Mouse (Mus musculus) embryonic stem cell, embryonic (primary cell): ENCODE data around the gene Gm3880.
"Not testable (repeated sequence)": the region's sequence is repeated elsewhere in the genome, so short reads cannot be mapped to it uniquely, and the experiment has no call there.

Experiments used
- CTCF ChIA-PET, 4 experiments: fragments of 300-600 bp in 2 of 4; fragments of 350-600 bp in 2 of 4; sonication (Branson Sonifier 250); formaldehyde crosslinking; loops; one replicate each; lab custom pipeline; 2022; ENCODE audit warnings: inconsistent platforms in 2 of 4; lab: Charles Lee
- POLR2A ChIA-PET, 4 experiments: fragments of 300-600 bp in 2 of 4; fragments of 350-600 bp in 2 of 4; sonication (Branson Sonifier 250); formaldehyde crosslinking; loops; one replicate each; lab custom pipeline; 2022; ENCODE audit warnings: antibody characterized with exemption in 4 of 4, inconsistent platforms in 1 of 4; lab: Charles Lee

Gm3880 gene

DNA sequence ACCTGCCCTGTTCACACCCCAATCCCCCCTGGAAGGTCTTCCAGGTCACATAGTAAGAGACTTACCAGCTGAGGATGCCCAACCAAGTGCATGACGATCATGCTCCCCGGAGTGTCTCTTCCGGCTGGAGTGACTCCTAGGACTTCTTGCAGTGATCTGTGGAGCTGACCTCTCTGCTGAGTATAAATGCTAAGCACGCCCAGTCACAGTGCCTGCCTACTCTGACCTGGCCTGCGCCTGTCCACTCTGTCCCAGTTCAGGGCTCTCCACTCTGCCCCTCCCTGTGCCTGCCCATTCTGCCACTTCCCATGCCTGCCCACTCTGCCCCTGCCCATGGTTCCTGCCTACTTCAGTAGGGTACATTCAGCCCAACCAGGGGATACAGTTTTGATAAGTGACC is at the start of gene Gm3880:
TSS of gene Gm3880 (minus strand) at position 101 of the 400 bp plus-strand sequence.
- CTCF ChIA-PET, result interaction anchor here in 1 of 4 experiments (0.5 kb wide), 1 partner anchor 381 kb away, joined by 6 read pairs; no protein-coding TSS in a partner anchor
- POLR2A ChIA-PET, result not testable (repeated sequence)

DNA sequence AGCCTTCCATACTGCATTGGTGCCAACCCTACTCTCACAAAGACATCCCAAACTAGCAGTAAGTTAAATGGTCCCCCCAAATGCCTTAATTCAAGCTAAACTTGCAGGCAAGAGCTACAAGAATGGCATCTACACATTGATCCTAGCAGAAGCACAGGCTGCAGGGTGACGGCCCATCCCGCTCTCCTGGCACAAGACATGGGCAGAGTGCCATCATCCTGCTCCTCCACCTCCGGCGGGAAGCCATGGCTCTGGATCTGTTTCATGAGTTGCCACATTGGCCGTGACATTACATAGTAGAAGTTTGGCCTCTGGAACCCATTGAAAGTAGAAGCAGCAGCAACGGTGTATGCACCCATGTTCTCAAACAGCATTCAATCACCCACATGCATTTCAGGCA is 37.5 kb upstream of the Gm3880 start:
- CTCF ChIA-PET, POLR2A ChIA-PET: not testable (repeated sequence)

DNA sequence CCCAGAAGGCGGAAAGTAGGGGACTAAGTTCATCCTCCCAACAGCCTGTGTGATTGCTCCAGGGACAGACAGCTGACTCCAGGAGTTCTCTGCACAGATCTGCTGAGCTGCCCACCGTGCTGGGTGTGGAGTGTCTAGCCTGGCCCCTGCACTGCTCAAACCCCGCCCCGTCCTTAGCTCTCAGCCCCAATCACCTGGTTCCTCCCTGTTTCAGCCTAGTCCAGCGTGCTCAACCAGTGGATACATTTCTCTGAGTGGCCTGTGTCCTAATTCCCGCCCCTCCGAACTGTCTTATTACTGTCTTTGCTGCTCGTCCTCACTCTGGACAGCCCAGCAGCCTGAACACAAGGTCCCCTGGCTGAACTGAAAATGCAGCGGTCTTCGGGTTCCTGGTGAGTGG is 20.8 kb upstream of the Gm3880 start, which contains the start of the genes Gm9112 and Dmrtc1b:
TSS of gene Gm9112 (minus strand) at position 101 of the 400 bp plus-strand sequence.
TSS of gene Dmrtc1b (plus strand) at position 331 of the 400 bp plus-strand sequence.
- POLR2A ChIA-PET, CTCF ChIA-PET: not testable (repeated sequence)

DNA sequence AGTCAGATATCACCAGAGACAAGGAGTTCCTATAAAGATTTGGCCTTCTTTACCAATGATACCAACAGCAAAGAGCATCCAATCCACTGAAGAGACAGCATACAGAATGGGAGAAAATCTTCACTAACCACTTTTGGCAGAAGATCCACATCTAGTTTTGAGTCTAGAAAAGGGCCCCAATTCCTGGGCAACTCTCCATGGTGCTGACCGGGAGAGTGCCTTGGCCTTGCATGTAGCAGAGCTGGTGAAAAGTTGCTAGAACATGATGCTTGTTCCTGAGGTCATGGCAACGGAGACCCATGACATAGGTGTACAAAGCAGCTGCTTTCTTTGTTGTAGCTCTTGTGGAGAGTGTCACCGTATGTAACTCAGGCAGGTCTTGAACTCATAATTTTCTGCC is 13.9 kb upstream of the Gm3880 start:
- CTCF ChIA-PET, POLR2A ChIA-PET: not testable (repeated sequence)

DNA sequence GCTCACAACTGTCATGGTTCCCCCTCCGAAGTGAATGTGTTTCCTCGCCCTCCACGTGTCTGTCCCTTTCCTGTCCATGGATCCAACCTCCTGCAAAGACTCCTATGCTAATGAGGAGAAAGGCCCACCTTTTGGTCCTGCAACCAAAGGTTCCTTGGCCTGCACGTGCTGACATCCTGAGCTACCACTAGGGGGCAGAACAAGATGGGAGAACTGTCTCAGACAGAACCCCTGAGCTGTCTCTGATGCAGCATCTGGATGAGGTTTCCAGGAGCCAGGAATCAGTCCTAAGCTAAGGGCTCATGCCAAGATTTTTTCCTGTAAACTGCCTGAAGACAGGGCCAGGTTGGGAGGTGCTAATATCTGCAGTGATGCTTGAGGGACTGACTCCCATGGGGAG is 2.5 kb upstream of the Gm3880 start:
- CTCF ChIA-PET, POLR2A ChIA-PET: not testable (repeated sequence)

DNA sequence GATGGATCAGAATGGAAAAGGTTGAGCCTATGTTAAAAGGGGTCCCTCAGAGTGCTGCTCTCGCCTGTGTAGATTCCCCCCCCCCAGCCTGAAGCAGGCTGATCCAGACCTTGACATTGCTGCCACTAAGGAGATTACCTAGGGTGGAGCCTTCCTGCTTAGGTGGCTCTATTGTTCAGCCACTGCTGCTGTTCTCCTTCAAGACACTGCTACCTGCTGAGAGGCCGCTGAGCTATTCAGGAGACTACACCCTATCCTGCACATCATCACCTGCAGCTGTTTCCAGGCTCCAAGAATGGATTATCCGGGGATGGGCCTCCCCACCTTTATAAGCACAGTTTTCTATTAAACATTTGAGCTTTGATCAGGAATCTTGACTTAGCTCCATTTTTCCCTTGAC is 2.1 kb downstream of the Gm3880 start:
- POLR2A ChIA-PET, result interaction anchor here in 2 of 4 experiments (0.7 to 1.0 kb wide), 4 partner anchors 40 to 492 kb away, joined by 3 to 8 read pairs (median 3); no protein-coding TSS in a partner anchor
- CTCF ChIA-PET, result not testable (repeated sequence)

DNA sequence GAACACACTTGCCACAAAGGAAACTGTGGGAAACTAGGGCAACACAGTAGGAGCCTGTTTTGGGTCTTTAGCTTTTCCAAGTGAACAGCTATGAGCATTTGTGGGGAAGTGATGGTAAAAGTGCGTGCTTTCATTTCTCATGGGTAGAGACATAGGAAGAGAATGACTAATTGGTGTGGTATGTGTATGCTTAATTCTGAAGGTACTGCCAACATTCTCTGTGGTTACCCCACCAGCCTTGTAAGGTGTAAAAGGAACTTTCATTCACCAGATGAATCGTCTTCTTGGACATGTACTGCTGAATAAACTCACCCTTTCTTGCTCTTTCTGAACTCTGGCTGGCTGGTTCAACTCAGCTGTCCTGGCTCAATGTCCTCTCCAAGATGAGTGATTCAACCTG is 20.1 kb downstream of the Gm3880 start:
- POLR2A ChIA-PET, result no interaction called here
- CTCF ChIA-PET, result no interaction called here

DNA sequence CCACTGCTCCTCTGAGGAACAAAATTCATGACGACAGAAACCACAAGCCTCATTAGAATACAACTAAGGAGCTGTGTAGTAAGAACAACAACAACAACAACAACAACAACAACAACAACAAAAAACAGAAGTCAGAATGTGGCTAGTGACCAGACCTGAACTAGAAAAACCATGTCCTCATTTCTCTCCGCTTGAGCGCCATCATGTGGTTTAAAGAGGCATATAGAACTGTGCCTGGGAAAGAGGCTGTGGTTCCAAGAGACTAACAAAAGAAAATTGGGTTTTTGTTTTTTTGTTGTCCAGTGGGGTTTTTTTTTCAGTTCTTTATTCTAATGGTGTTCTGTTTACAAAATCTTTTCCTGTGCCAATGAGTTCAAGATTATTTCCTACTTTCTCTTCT is 26.1 kb downstream of the Gm3880 start:
- ChIA-PET CTCF (interaction anchor here in 2 of 4 experiments (0.6 to 0.7 kb wide), 5 partner anchors 182 to 1783 kb away, joined by 3 to 4 read pairs (median 3); no protein-coding TSS in a partner anchor), POLR2A (no interaction called here)

DNA sequence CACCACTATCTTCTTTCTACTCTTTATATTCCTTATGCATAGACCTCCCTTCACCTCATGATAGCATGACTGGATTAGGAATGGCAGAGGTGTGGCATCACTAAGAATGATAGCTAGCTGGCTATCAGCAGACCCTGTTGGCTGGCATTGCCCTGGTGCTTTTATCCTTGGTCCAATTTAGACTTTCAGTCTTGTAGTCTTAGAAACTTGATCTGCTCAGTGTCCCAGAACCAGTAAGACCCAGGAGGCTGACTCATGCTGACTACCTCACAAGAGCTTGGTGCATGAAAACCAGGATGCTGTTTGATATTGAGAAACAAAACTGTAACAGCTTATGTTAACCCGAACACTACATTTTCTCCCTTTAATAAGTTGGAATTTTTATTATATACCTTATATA is 41.1 kb downstream of the Gm3880 start:
- POLR2A ChIA-PET, result no interaction called here
- CTCF ChIA-PET, result no interaction called here

DNA sequence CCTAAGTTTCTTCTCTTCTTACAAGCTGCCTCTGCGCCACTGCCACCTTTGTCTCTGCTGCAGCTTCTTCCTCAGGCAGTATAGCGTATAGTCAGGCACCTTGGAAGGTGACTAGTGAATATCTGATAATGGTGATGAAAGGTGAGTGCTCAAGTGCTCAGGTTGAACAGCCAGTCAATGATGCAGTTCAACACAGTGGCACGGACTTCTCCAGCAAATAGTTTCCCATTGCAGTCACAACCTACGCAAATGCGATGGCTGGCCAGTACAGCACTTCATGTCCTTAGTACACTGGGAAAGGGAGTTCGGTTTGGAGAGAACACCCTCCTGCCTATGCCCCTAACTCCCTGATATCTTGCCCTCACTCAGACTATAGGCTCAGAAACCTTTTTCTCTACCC is 41.6 kb downstream of the Gm3880 start:
- CTCF ChIA-PET, result interaction anchor here in 2 of 4 experiments (1.4 kb wide), 2 partner anchors 151 to 426 kb away, joined by 3 to 4 read pairs; no protein-coding TSS in a partner anchor
- POLR2A ChIA-PET, result interaction anchor here in 1 of 4 experiments (0.6 to 1.9 kb wide), 3 partner anchors 12 to 668 kb away, joined by 3 to 5 read pairs (median 3); no protein-coding TSS in a partner anchor

DNA sequence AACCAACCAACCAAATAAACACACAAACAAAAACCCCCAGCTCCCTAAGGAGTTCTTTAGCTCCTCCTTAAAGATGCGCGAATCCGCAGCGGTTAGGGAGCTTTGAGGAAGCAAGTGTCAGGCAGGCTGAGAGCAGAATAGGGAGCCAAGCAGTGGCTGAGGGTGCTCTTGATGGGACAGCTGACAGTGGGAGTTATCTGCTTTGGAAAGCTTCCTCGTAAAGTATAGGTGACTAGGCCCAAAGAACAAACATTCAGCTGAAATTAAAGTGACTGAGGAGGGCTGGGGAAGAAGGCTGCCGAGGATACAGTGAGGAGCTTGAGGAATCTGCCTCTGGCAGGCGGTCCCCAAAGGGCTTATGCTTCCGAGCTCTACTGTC is 42.2 kb downstream of the Gm3880 start:
- CTCF ChIA-PET, result interaction anchor here in 2 of 4 experiments (0.6 to 1.4 kb wide), 3 partner anchors 126 to 425 kb away, joined by 3 to 4 read pairs (median 4); no protein-coding TSS in a partner anchor
- POLR2A ChIA-PET, result interaction anchor here in 1 of 4 experiments (0.6 to 1.9 kb wide), 6 partner anchors 9 to 668 kb away, joined by 3 to 5 read pairs (median 3); no protein-coding TSS in a partner anchor

DNA sequence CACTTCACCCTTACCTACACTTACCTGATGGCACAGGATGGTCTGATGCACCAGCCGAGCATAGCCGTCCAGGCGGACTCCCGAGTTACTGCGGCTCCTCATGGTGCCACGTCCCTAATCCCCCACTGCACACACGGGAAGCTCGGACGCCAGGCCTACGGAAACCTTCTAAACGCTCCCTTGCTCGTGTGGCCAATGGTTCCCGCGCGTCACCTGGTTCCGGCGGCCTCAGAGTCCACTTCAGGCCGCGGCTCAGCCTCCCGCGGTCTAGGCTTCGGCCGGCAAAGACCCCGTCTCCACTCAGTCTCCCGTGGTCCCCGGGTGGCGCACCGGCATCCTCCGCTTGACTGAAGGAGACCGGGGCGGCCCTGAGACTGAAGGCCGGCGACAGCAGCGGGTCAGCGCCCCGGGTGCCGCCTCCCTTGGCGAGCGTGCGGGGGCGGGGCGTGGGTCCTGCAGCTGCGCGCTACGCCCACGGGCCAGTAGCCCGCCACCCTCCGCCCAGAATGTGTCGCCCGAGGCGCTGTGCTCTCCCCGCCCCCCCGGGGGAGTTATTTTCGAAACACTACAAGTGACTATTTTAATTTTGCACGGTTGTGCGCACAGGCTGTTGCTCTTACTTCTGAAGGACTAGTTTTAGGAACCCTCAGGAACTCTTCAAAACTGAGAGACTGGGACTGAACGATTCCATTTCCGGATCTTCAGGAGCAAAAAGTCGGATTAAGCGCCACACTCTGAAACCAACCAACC is 42.8 kb downstream of the Gm3880 start, which contains the start of gene Phka1:
TSS of gene Phka1 (minus strand) at position 424 of the 750 bp plus-strand sequence.
- ChIA-PET POLR2A (interaction anchor here in 1 of 4 experiments (0.6 to 1.9 kb wide), 5 partner anchors 9 to 41 kb away, joined by 3 to 5 read pairs (median 3); no protein-coding TSS in a partner anchor), CTCF (interaction anchor here in 3 of 4 experiments (0.6 to 1.4 kb wide), 4 partner anchors 127 to 434 kb away, joined by 3 to 6 read pairs (median 4); no protein-coding TSS in a partner anchor)
